Mouse (Mus musculus) heart, adult 2 months (tissue): ENCODE data around the gene Bcl3.

ENCODE experiments used
- CTCF ChIP-seq: fragments of 200-600 bp; IDR thresholded peaks from 2 replicates; pipeline ENCODE4 v1.8.1; 2022; ENCODE audit warnings: antibody characterized with exemption, mild to moderate bottlenecking, moderate library complexity
- EP300 ChIP-seq: fragments of 200-500 bp; IDR thresholded peaks from 2 replicates; pipeline ENCODE4 v1.6.1; 2011; ENCODE audit warnings: low read depth, low read length, control low read depth; ENCODE audit not compliant: insufficient read depth
- POLR2A ChIP-seq: fragments of 200-500 bp; IDR thresholded peaks from 2 replicates; pipeline ENCODE4 v1.6.1; 2011; ENCODE audit warnings: mild to moderate bottlenecking, low read depth, low read length, control low read depth; ENCODE audit not compliant: insufficient read depth

GRCm38 (mm10) chr7:19769001-19769400 is 53.6 kb downstream of the Bcl3 start:
- TF ChIP-seq POLR2A (no peak), CTCF (no peak), EP300 (no peak)
